Mouse (Mus musculus): Measurements from ENCODE around the gene Tmem82. TPM values are rescaled to one million over a fixed set of nuclear protein-coding genes. Genes with fewer than 3 reads are reported as not detected.
"Not testable (repeated sequence)": the region's sequence is repeated elsewhere in the genome, so short reads cannot be mapped to it uniquely, and the experiment has no call there.

The Tmem82 gene
- total RNA-seq, 2 experiments from 2014 or later, result 0.61 to 3.2 TPM

- Histone ChIP-seq H3K4me3 (no peak overlapping the region), H3K27ac (no peak overlapping the region)
- intact Hi-C loops (cut with DNase I), result no loop called here
- no peak for DNase-seq
- peak; percentile 6; the same call in 1 of the 2 replicates for TF ChIP-seq CTCF (IDR thresholded peaks at IDR 0.05)
Observed at GRCm38 (mm10) chr4:141576877-141577276, 41.6 kb downstream of the Tmem82 start.

GRCm38 (mm10) chr4:141576404-141576803 is 42.0 kb downstream of the Tmem82 start:
- intact Hi-C loops (cut with DNase I), result no loop called here
- H3K4me3 ChIP-seq, result no peak overlapping the region
- DNase-seq, result no peak
- no peak for TF ChIP-seq CTCF (IDR thresholded peaks at IDR 0.05)
- H3K27ac ChIP-seq, result no peak overlapping the region

GRCm38 (mm10) chr4:141574789-141575702 is 43.4 kb downstream of the Tmem82 start:
- DNase-seq, result peak; percentile 90
- Histone ChIP-seq H3K4me3 (peak overlapping the region; percentile 57), H3K27ac (peak overlapping the region; percentile 63)
- intact Hi-C loops (cut with DNase I), result loop anchor here (1.0 kb wide), 3 partner anchors 144 to 188 kb away; no protein-coding TSS in a partner anchor
- TF ChIP-seq CTCF (IDR thresholded peaks at IDR 0.05), result peak; percentile 100

GRCm38 (mm10) chr4:141573359-141573966 is 45.0 kb downstream of the Tmem82 start:
- intact Hi-C loops (cut with DNase I), result no loop called here
- no peak overlapping the region for H3K4me3 ChIP-seq
- TF ChIP-seq CTCF (IDR thresholded peaks at IDR 0.05), result no peak
- peak; percentile 55 for DNase-seq
- peak overlapping the region; percentile 63 for H3K27ac ChIP-seq

GRCm38 (mm10) chr4:141572668-141573358 is 45.6 kb downstream of the Tmem82 start:
- DNase-seq, result no peak
- peak overlapping the region; percentile 63 for H3K27ac ChIP-seq
- intact Hi-C loops (cut with DNase I), result no loop called here
- no peak overlapping the region for H3K4me3 ChIP-seq
- no peak for TF ChIP-seq CTCF (IDR thresholded peaks at IDR 0.05)

- no peak for DNase-seq
- Histone ChIP-seq H3K27ac (peak overlapping the region; percentile 63), H3K4me3 (no peak overlapping the region)
- intact Hi-C loops (cut with DNase I), result no loop called here
- TF ChIP-seq CTCF (IDR thresholded peaks at IDR 0.05), result no peak
Observed at GRCm38 (mm10) chr4:141571934-141572333, 46.5 kb downstream of the Tmem82 start.

GRCm38 (mm10) chr4:141571337-141571739 is 47.1 kb downstream of the Tmem82 start:
- no peak for TF ChIP-seq CTCF (IDR thresholded peaks at IDR 0.05)
- H3K4me3 ChIP-seq, result no peak overlapping the region
- intact Hi-C loops (cut with DNase I), result no loop called here
- peak overlapping the region; percentile 63 for H3K27ac ChIP-seq
- DNase-seq, result peak; percentile 39

- intact Hi-C loops (cut with DNase I), result no loop called here
- DNase-seq, result no peak
- TF ChIP-seq CTCF (IDR thresholded peaks at IDR 0.05), result no peak
- no peak overlapping the region for H3K4me3 ChIP-seq
- peak overlapping the region; percentile 63 for H3K27ac ChIP-seq
Observed at GRCm38 (mm10) chr4:141570821-141571220, 47.6 kb downstream of the Tmem82 start.

- Histone ChIP-seq H3K27ac (peak overlapping the region; percentile 83), H3K4me3 (no peak overlapping the region)
- TF ChIP-seq CTCF (IDR thresholded peaks at IDR 0.05), result no peak
- intact Hi-C loops (cut with DNase I), result no loop called here
- DNase-seq, result peak; percentile 62
Observed at GRCm38 (mm10) chr4:141570004-141570403, 48.4 kb downstream of the Tmem82 start.

GRCm38 (mm10) chr4:141568966-141569365 is 49.5 kb downstream of the Tmem82 start:
- no peak for DNase-seq
- Histone ChIP-seq H3K27ac (peak overlapping the region; percentile 83), H3K4me3 (no peak overlapping the region)
- TF ChIP-seq CTCF (IDR thresholded peaks at IDR 0.05), result no peak
- intact Hi-C loops (cut with DNase I), result no loop called here

GRCm38 (mm10) chr4:141567174-141567573 is 51.3 kb downstream of the Tmem82 start:
- DNase-seq; intact Hi-C loops (cut with DNase I); H3K4me3 ChIP-seq: not testable (repeated sequence)

GRCm38 (mm10) chr4:141566187-141566586 is 52.2 kb downstream of the Tmem82 start:
- peak overlapping the region; percentile 86 for H3K27ac ChIP-seq
- H3K4me3 ChIP-seq, result no peak overlapping the region
- no peak for DNase-seq
- intact Hi-C loops (cut with DNase I), result no loop called here
- no peak for TF ChIP-seq CTCF (IDR thresholded peaks at IDR 0.05)

More at GRCm38 (mm10) chr4:141567174-141567573, 51.3 kb downstream of the Tmem82 start:
- H3K27ac ChIP-seq, result peak overlapping the region; percentile 16; the same call in 1 of the 2 replicates
